Mouse (Mus musculus) heart, embryonic 14.5 days (tissue): ENCODE data around the gene Hnrnpul2. TPM values are rescaled to one million over a fixed set of nuclear protein-coding genes. Genes with fewer than 3 reads are reported as not detected.
"Not testable (repeated sequence)": the region's sequence is repeated elsewhere in the genome, so short reads cannot be mapped to it uniquely, and the experiment has no call there.

Experiments used
- ATAC-seq: fragments of 200-750 bp; cut with Nextera tagmentation; 2 replicates; pipeline ENCODE4 v1.8.0; 2017; ENCODE audit warnings: low read depth, moderate TSS enrichment; ENCODE audit not compliant: insufficient number of reproducible peaks, insufficient read depth, low FRiP score
- H3K27ac ChIP-seq, 2 experiments: fragments of 200-500 bp in 1 of 2; fragments of 300-500 bp in 1 of 2; sonication (generic) in 1 of 2; replicated peaks in 1 of 2; 2 replicates each; pipeline ENCODE4 v1.5.1; 2012 to 2014; ENCODE audit warnings: low read depth in 2 of 2, low read length in 2 of 2, control low read depth in 1 of 2, mild to moderate bottlenecking in 1 of 2, mixed read lengths in 1 of 2; ENCODE audit not compliant: control insufficient read depth in 1 of 2, insufficient read depth in 1 of 2
- H3K27me3 ChIP-seq: fragments of 300-500 bp; sonication (generic); 2 replicates; pipeline ENCODE4 v1.6.1; 2014; ENCODE audit warnings: mild to moderate bottlenecking, low read length, control low read depth; ENCODE audit not compliant: control insufficient read depth, insufficient read depth
- H3K36me3 ChIP-seq: fragments of 300-500 bp; sonication (generic); 2 replicates; pipeline ENCODE4 v1.6.1; 2014; ENCODE audit warnings: mild to moderate bottlenecking, control low read depth, low read length, mixed read lengths; ENCODE audit not compliant: control insufficient read depth, insufficient read depth
- H3K4me1 ChIP-seq, 2 experiments: fragments of 200-500 bp in 1 of 2; fragments of 300-500 bp in 1 of 2; sonication (generic) in 1 of 2; 2 replicates each; pipeline ENCODE4 v1.6.1; 2012 to 2014; ENCODE audit warnings: low read length in 2 of 2, control low read depth in 1 of 2, mixed read lengths in 1 of 2; ENCODE audit not compliant: control insufficient read depth in 2 of 2, insufficient read depth in 2 of 2
- H3K4me2 ChIP-seq: fragments of 300-500 bp; sonication (generic); 2 replicates; pipeline ENCODE4 v1.6.1; 2014; ENCODE audit warnings: mild to moderate bottlenecking, low read length
- H3K4me3 ChIP-seq, 2 experiments: fragments of 200-500 bp in 1 of 2; fragments of 300-500 bp in 1 of 2; sonication (generic) in 1 of 2; 2 replicates each; pipeline ENCODE4 v1.5.1; 2012 to 2014; ENCODE audit warnings: low read length in 2 of 2, mild to moderate bottlenecking in 2 of 2, control low read depth in 1 of 2, low read depth in 1 of 2, moderate library complexity in 1 of 2; ENCODE audit not compliant: control insufficient read depth in 1 of 2, insufficient read depth in 1 of 2
- H3K9ac ChIP-seq: fragments of 300-500 bp; sonication (generic); 2 replicates; pipeline ENCODE4 v1.6.1; 2014; ENCODE audit warnings: mild to moderate bottlenecking, low read length
- H3K9me3 ChIP-seq: fragments of 300-500 bp; sonication (generic); 2 replicates; pipeline ENCODE4 v1.6.1; 2016; ENCODE audit warnings: low read length, control low read depth; ENCODE audit not compliant: control insufficient read depth
- WGBS: fragments of 180-500 bp; shearing (Covaris S2); extraction: QIAGEN DNeasy Blood & Tissue Kit; methylation state at CpG from one replicate; pipeline ENCODE4 v1.1.7; 2014; 5-methylcytosine and 5-hydroxymethylcytosine counted together
- polyA plus RNA-seq: library from polyadenylated mRNA; unstranded; fragments of >200 nt; fragmentation: Nextera tagmentation; extraction: Ambion mirVana; gene quantifications from 2 replicates; pipeline ENCODE4 v1.2.1, GENCODE M21; 2014

Hnrnpul2 gene
- polyA plus RNA-seq, 1 experiment from 2014 or later = 5.0 TPM

DNA sequence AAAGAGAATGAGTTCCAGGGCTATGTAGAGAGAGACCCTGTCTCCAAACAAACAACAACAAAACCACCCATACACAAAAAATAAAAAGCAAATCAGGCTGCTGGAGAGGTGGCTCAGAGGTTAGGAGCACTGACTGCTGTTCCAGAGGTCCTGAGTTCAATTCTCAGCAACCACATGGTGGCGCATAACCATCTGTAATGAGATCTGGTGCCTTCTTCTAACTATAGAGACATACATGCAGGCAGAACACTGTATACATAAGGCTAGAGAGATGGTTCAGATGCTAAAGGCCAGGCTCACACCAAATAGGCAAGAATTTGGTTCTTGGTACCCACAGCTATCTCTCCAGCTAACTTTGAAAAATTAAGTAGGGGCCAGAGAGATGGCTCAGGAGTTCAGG is 39.2 kb downstream of the Hnrnpul2 start:
- Histone ChIP-seq H3K36me3 (no peaks in the 10 kb centered on the region), H3K4me2 (no peak overlapping the region), H3K9ac (no peak overlapping the region), H3K27ac (no peak overlapping the region), H3K9me3 (no peaks in the 10 kb centered on the region), H3K4me3 (no peak overlapping the region), H3K4me1 (no peaks in the 10 kb centered on the region), H3K27me3 (no peaks in the 10 kb centered on the region)
- 13% methylated on average over 1 of the region's 1 CpGs for WGBS
- no peak; the same call in 1 of the 2 replicates for ATAC-seq

DNA sequence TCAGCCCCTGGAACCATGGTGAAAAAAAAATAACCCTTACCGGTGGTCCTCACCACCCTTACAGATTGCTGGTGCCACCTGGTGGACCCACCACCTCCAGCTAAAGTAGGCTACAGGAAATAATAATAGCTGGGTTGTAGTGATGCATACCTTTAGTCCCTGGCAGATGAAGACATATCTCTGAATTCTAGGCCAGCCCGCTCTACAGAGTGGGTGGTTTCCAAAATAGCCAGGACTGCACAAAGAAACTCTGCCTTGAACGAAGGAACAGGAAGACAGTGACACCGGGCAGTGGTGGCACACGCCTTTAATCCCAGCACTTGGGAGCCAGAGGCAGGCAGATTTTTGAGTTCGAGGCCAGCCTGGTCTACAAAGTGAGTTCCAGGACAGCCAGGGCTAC is 44.5 kb downstream of the Hnrnpul2 start:
- Histone ChIP-seq H3K9ac (no peak overlapping the region), H3K27me3 (no peaks in the 10 kb centered on the region), H3K9me3 (no peaks in the 10 kb centered on the region), H3K4me3 (no peak overlapping the region), H3K36me3 (no peaks in the 10 kb centered on the region), H3K4me1 (no peaks in the 10 kb centered on the region), H3K4me2 (no peak overlapping the region), H3K27ac (no peak overlapping the region)
- ATAC-seq = no peak
- WGBS = 80% methylated on average over 6 of the region's 6 CpGs

DNA sequence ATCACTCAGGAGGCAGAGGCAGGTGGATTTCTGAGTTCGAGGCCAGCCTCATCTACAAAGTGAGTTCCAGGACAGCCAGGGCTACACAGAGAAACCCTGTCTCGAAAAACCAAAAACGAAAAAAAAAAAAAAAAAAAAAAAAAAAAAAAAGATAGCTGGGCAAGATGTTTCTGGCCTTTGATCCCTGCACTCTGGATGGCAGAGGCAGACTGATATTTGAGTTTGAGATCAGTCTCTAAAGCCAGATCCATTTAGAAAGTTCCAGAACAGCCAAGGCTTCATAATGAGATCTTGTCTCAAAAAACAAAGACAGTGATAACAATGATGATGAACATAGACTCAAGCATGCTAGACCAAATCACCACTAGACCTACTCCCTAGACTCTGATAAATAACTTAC is 50.6 kb downstream of the Hnrnpul2 start:
- ATAC-seq, H3K27me3 ChIP-seq, H3K4me1 ChIP-seq, H3K9me3 ChIP-seq, H3K27ac ChIP-seq: not testable (repeated sequence)
- H3K4me3 ChIP-seq = peak overlapping the region in 1 of 2 experiments; percentile 70; a peak in 1 of 4 replicates
- 37% methylated on average over 1 of the region's 3 CpGs for WGBS
- peak overlapping the region; percentile 94 for H3K9ac ChIP-seq
- peak overlapping the region; percentile 66 for H3K4me2 ChIP-seq
- H3K36me3 ChIP-seq = peaks cover 28% of the 10 kb centered on the region

DNA sequence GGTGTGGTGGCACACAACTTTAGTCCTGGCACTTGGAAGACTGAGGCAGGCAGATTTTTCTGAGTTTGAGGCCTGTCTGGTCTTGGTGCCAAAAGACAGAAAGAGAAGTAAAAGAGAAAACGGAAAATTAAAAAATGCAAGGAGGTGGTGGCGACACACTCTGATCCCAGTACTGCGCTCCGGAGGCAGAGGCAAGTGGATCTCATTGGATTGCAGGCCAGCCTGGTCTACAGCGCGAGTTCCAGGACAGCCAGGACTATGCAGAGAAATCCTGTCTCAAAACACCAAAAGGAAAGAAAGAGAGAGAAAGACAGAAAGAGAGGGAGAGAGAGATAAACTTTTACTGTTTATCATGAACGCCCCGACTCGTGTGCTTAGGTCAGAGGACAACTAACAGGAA is 51.0 kb downstream of the Hnrnpul2 start:
- Histone ChIP-seq H3K36me3 (peaks cover 33% of the 10 kb centered on the region), H3K27me3 (no peaks in the 10 kb centered on the region)
- no peak for ATAC-seq

DNA sequence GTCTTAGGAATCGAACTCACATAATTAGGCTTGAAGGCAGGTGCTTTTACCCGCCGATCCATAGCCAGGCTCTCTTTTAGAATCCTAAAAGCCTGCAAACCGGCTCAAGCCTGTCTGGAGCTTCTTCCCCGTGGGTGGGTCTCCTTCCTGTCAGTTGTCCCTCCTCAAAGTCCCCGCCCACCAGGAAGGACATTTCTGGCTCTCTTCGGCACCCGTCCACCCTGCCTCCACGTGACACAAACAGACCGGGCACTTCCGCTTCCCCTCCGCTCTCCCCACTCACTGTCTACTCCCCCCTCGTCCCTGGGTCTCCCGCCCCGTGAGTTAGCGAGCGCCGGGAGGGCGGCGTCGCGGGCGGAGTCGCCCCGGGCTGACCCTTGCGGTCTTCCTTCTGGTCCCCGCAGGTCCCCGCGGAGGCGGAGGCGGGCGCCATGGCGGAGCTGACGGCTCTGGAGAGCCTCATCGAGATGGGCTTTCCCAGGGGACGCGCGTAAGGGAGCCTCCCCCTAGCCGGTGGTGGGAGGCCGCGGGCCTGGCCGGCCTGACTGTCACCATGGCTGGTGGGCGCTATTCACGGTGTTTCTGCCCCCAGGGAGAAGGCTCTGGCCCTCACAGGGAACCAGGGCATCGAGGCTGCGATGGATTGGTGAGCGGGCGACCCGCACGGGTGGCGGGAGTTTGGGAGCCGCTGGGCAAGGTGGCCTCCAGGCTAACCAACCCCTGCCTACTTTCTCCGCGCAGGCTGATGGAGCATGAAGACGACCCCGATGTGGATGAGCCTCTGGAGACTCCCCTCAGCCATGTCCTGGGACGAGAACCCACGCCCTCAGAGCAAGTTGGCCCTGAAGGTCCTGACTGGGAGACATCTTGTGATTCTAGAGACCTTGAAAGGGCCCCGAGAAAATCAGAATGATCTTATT is 51.7 kb downstream of the Hnrnpul2 start, which contains the start of gene Ubxn1:
Gene Ubxn1, plus strand, starts transcription at position 230 of the 920 bp plus-strand sequence.
- Histone ChIP-seq H3K36me3 (peaks cover 40% of the 10 kb centered on the region), H3K4me2 (peak within 1 kb of the TSS; percentile 88), H3K4me3 (peak within 1 kb of the TSS; percentile 70 to 77), H3K27ac (peak within 1 kb of the TSS; percentile 76 to 78), H3K9ac (peak within 1 kb of the TSS; percentile 94), H3K9me3 (no peaks in the 10 kb centered on the region), H3K27me3 (no peaks in the 10 kb centered on the region), H3K4me1 (peaks cover 3 to 7% of the 10 kb centered on the region in 2 experiments; a peak in 2 of 4 replicates)
- 1% methylated on average over 59 of the region's 59 CpGs for WGBS
- ATAC-seq = peak; percentile 97

More for the DNA sequence above, 51.0 kb downstream of the Hnrnpul2 start:
- WGBS = 39% methylated on average over 9 of the region's 9 CpGs
- Histone ChIP-seq H3K4me2 (peak overlapping the region; percentile 66), H3K4me1 (peaks cover 3 to 7% of the 10 kb centered on the region in 2 experiments; a peak in 2 of 4 replicates), H3K9me3 (no peaks in the 10 kb centered on the region), H3K4me3 (peak overlapping the region; percentile 70 to 77), H3K9ac (peak overlapping the region; percentile 94), H3K27ac (peak overlapping the region; percentile 76 to 78)

GRCm38 (mm10) chr19:8872266-8872840 is 52.5 kb downstream of the Hnrnpul2 start:
- peak overlapping the region; percentile 94 for H3K9ac ChIP-seq
- H3K27me3 ChIP-seq = no peaks in the 10 kb centered on the region
- WGBS = 67% methylated on average over 10 of the region's 10 CpGs
- peaks cover 48% of the 10 kb centered on the region for H3K36me3 ChIP-seq
- H3K4me1 ChIP-seq = peaks cover 3 to 7% of the 10 kb centered on the region in 2 experiments; a peak in 2 of 4 replicates
- no peak for ATAC-seq
- H3K27ac ChIP-seq = peak overlapping the region in 1 of 2 experiments; percentile 78; a peak in 2 of 4 replicates
- H3K4me2 ChIP-seq = peak overlapping the region; percentile 88
- peak overlapping the region; percentile 70 to 77 for H3K4me3 ChIP-seq
- no peaks in the 10 kb centered on the region for H3K9me3 ChIP-seq

GRCm38 (mm10) chr19:8875031-8875430 is 55.2 kb downstream of the Hnrnpul2 start:
- WGBS = 89% methylated on average over 7 of the region's 7 CpGs
- Histone ChIP-seq H3K4me3 (no peak overlapping the region), H3K9me3 (no peaks in the 10 kb centered on the region), H3K27ac (no peak overlapping the region), H3K27me3 (no peaks in the 10 kb centered on the region), H3K36me3 (peaks cover 61% of the 10 kb centered on the region), H3K4me1 (peaks cover 3 to 15% of the 10 kb centered on the region in 2 experiments; a peak in 3 of 4 replicates), H3K9ac (no peak overlapping the region), H3K4me2 (no peak overlapping the region)
- no peak for ATAC-seq
